Mouse (Mus musculus) forebrain, embryonic 13.5 days (tissue): Measurements from ENCODE around the gene Bloc1s6. TPM values are rescaled to one million over a fixed set of nuclear protein-coding genes. Genes with fewer than 3 reads are reported as not detected.

Source experiments
- ATAC-seq: fragments of 200-750 bp; cut with Nextera tagmentation; 2 replicates; pipeline ENCODE4 v1.8.0; 2017
- H3K27ac ChIP-seq: fragments of 300-500 bp; sonication (generic); 2 replicates; pipeline ENCODE4 v1.5.1; 2015; ENCODE audit warnings: inconsistent platforms, mild to moderate bottlenecking, moderate library complexity
- H3K27me3 ChIP-seq: fragments of 300-500 bp; sonication (generic); 2 replicates; pipeline ENCODE4 v1.6.1; 2015; ENCODE audit warnings: mild to moderate bottlenecking, inconsistent platforms
- H3K36me3 ChIP-seq: fragments of 300-500 bp; sonication (generic); 2 replicates; pipeline ENCODE4 v1.6.1; 2015; ENCODE audit warnings: mild to moderate bottlenecking, inconsistent platforms; ENCODE audit not compliant: poor library complexity, severe bottlenecking
- H3K4me1 ChIP-seq: fragments of 300-500 bp; sonication (generic); 2 replicates; pipeline ENCODE4 v1.6.1; 2015; ENCODE audit warnings: inconsistent platforms
- H3K4me2 ChIP-seq: fragments of 300-500 bp; sonication (generic); 2 replicates; pipeline ENCODE4 v1.6.1; 2015; ENCODE audit warnings: inconsistent platforms, mild to moderate bottlenecking, moderate library complexity
- H3K4me3 ChIP-seq: fragments of 300-500 bp; sonication (generic); 2 replicates; pipeline ENCODE4 v1.5.1; 2015; ENCODE audit warnings: mild to moderate bottlenecking, inconsistent platforms
- H3K9ac ChIP-seq: fragments of 300-500 bp; sonication (generic); 2 replicates; pipeline ENCODE4 v1.6.1; 2015; ENCODE audit warnings: mild to moderate bottlenecking, inconsistent platforms
- H3K9me3 ChIP-seq: fragments of 300-500 bp; sonication (generic); replicated peaks from 2 replicates; pipeline ENCODE4 v1.6.1; 2016; ENCODE audit warnings: inconsistent platforms
- WGBS: fragments of 180-500 bp; shearing (Covaris S2); methylation state at CpG from one replicate; pipeline ENCODE4 v1.1.7; 2015; 5-methylcytosine and 5-hydroxymethylcytosine counted together
- polyA plus RNA-seq: library from polyadenylated mRNA; unstranded; fragments of >200 nt; fragmentation: Nextera tagmentation; extraction: Ambion mirVana; gene quantifications from 2 replicates; pipeline ENCODE4 v1.2.1, GENCODE M21; 2015

Bloc1s6 gene
- polyA plus RNA-seq, 1 experiment from 2014 or later: 84.9 TPM

DNA sequence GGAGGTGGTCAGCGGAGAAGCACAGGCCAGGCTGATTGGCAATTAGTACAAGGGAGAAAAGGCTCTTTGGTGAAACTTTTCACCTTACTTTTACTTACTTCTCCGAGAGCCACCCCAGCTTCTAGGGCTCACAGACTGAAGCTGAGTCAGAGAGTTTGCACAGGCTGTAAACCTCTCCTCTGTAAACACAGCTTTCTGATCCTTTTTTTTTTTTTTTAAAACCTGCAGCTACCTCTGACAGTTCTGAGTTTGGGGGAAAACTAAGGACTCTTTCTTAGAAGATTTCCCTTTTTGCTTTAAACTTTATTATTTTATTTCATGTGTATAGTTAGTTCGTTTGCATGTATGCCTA lies 27.5 kb downstream of the Bloc1s6 start:
- Histone ChIP-seq H3K4me3 (peak overlapping the region; percentile 40; the same call in 1 of the 2 replicates), H3K9me3 (no peaks in the 10 kb centered on the region), H3K36me3 (no peaks in the 10 kb centered on the region), H3K27me3 (peaks cover 40% of the 10 kb centered on the region), H3K27ac (no peak overlapping the region), H3K4me2 (peak overlapping the region; percentile 80), H3K4me1 (peaks cover 8% of the 10 kb centered on the region; the same call in 1 of the 2 replicates), H3K9ac (no peak overlapping the region)
- 30% methylated on average over 3 of the region's 3 CpGs for WGBS
- ATAC-seq: no peak

DNA sequence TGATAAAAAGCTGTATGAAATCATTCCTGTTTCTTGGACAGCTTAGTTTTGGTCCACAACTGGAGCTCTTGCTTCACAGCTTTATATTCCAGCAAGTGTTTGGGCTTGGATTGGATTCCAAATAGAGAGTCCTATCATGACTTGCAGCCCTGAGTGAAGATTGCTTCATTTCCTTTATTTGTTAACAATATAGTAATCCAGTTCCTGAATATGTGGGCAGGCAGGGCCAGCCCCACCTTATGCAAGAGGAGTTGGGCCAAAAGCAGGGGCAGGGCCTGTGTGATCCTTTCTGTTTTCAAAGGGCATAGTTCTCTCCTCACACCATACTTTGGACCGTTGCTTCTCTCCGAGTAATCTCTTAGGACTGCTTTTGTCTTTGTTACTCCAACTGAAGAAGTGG lies 32.7 kb downstream of the Bloc1s6 start:
- Histone ChIP-seq H3K9ac (no peak overlapping the region), H3K9me3 (no peaks in the 10 kb centered on the region), H3K27ac (no peak overlapping the region), H3K27me3 (peaks cover 8% of the 10 kb centered on the region; the same call in 1 of the 2 replicates), H3K36me3 (no peaks in the 10 kb centered on the region), H3K4me2 (no peak overlapping the region), H3K4me3 (no peak overlapping the region), H3K4me1 (no peaks in the 10 kb centered on the region)
- 78% methylated on average over 2 of the region's 2 CpGs for WGBS
- ATAC-seq: no peak

DNA sequence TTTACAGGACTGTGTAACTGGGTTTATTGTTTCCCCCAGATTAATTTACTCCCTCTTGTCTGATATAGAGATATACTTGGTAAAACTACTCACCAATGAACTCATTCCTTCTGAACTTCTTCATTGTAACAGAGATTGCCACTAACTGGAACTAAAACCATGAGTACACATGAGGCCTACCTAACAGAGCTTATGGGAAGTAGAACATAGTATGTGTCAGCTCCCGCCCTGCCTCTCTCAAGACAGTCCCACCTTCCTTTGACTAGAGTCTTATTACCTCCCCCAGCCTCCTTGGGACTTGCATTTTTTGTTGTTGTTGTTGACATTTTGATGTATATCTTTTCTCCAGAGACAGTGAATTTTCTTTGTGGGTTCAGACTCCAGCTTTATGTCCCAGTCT lies 34.6 kb downstream of the Bloc1s6 start:
- 92% methylated on average over 1 of the region's 1 CpGs for WGBS

DNA sequence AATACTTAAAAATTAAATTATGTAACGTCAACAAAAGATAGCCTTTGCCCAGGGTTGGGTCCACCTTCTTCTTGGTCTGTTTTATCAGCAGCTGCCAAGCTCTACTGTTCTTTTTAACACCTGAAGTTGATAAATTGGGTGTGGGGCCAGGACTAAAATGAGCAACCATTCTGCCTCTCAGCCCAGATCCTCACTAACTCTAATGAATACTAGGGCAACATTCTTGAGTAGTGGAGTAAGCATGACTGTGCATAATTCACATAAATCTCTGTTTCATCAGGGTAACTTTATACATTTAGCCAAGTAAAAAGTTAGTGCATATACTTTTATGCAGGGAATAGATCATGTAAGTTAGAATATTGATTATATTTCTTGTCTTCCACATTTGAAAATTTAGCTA lies 37.2 kb downstream of the Bloc1s6 start:
- WGBS: 88% methylated on average over 1 of the region's 1 CpGs
- ATAC-seq: no peak

More for the DNA sequence above, 34.6 kb downstream of the Bloc1s6 start:
- Histone ChIP-seq H3K27ac (no peak overlapping the region), H3K9me3 (no peaks in the 10 kb centered on the region), H3K4me3 (no peak overlapping the region), H3K4me1 (no peaks in the 10 kb centered on the region), H3K4me2 (no peak overlapping the region), H3K9ac (no peak overlapping the region), H3K36me3 (no peaks in the 10 kb centered on the region), H3K27me3 (no peaks in the 10 kb centered on the region)
- ATAC-seq: no peak

DNA sequence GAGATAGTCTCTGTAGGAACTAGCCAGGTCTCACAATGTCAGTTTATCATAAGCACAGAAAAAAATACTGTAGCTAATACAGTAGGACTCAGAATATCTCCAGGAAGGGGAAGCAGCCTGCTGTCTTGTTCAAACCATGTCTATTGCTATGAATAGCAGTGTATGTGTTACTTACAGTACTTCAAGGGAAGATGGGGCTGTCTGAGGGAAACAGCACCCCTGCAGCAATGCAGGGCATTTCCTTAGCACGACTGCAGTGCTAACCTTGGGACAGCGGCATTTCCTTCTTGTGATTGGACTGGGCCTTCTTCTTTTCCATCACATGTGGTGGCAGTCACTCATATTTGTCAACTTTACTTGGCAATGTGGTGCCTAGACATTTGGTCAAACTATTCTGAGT lies 38.5 kb downstream of the Bloc1s6 start:
- Histone ChIP-seq H3K4me1 (no peaks in the 10 kb centered on the region), H3K4me2 (no peak overlapping the region), H3K36me3 (no peaks in the 10 kb centered on the region), H3K9ac (no peak overlapping the region), H3K9me3 (no peaks in the 10 kb centered on the region), H3K4me3 (no peak overlapping the region), H3K27me3 (no peaks in the 10 kb centered on the region), H3K27ac (no peak overlapping the region)
- no peak for ATAC-seq
- 90% methylated on average over 2 of the region's 2 CpGs for WGBS

More for the DNA sequence above, 37.2 kb downstream of the Bloc1s6 start:
- no peaks in the 10 kb centered on the region for H3K9me3 ChIP-seq
- H3K27ac ChIP-seq: no peak overlapping the region
- no peaks in the 10 kb centered on the region for H3K36me3 ChIP-seq
- H3K4me3 ChIP-seq: no peak overlapping the region
- H3K27me3 ChIP-seq: no peaks in the 10 kb centered on the region
- H3K4me1 ChIP-seq: no peaks in the 10 kb centered on the region
- H3K4me2 ChIP-seq: no peak overlapping the region
- H3K9ac ChIP-seq: no peak overlapping the region

DNA sequence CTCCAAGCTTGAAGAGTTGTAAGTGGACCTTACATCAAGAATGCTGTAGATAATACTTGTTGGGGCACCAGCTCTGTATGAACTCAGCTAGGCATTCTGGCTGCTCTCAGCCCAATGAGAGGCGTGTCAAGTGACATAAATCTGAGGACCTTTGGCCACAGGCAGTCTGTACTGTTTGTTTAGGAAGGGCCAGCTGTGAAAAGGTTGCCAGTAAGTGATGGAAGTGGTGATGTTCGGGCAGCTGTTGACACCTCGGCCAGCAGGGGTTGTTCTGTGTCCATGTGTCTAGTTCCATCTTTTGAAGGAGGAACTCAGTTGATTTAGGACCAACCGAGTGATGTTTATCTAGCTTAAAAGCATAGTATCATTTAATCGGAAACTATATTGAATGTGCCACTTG lies 41.7 kb downstream of the Bloc1s6 start:
- Histone ChIP-seq H3K9me3 (no peaks in the 10 kb centered on the region), H3K27me3 (no peaks in the 10 kb centered on the region), H3K4me3 (no peak overlapping the region), H3K36me3 (no peaks in the 10 kb centered on the region), H3K4me2 (no peak overlapping the region), H3K27ac (no peak overlapping the region), H3K9ac (no peak overlapping the region), H3K4me1 (no peaks in the 10 kb centered on the region)
- WGBS: 81% methylated on average over 5 of the region's 5 CpGs
- ATAC-seq: no peak

DNA sequence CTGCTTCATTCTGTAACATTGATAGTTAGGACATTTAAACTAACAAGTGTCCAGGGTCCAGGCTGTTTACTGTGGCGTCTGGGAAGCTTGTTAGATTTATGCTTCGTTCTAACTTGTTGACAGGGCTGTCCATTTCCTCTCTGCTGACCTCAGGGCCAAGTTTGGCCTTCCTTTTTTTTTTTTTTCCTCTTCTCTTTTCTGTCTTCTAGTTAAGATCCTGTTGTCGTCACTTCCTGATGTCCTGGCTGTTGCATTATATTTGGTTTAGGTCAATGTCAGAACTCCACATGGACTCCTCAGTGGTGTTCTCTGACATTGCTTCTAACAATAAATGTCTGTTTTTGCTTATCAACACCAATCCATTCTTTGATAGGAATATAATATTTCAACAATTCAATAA lies 42.1 kb downstream of the Bloc1s6 start:
- ATAC-seq: no peak
- H3K27ac ChIP-seq: no peak overlapping the region
- no peak overlapping the region for H3K9ac ChIP-seq
- H3K4me1 ChIP-seq: no peaks in the 10 kb centered on the region
- H3K9me3 ChIP-seq: no peaks in the 10 kb centered on the region
- H3K36me3 ChIP-seq: no peaks in the 10 kb centered on the region
- WGBS: 90% methylated on average over 3 of the region's 3 CpGs
- H3K27me3 ChIP-seq: no peaks in the 10 kb centered on the region
- no peak overlapping the region for H3K4me3 ChIP-seq
- no peak overlapping the region for H3K4me2 ChIP-seq

DNA sequence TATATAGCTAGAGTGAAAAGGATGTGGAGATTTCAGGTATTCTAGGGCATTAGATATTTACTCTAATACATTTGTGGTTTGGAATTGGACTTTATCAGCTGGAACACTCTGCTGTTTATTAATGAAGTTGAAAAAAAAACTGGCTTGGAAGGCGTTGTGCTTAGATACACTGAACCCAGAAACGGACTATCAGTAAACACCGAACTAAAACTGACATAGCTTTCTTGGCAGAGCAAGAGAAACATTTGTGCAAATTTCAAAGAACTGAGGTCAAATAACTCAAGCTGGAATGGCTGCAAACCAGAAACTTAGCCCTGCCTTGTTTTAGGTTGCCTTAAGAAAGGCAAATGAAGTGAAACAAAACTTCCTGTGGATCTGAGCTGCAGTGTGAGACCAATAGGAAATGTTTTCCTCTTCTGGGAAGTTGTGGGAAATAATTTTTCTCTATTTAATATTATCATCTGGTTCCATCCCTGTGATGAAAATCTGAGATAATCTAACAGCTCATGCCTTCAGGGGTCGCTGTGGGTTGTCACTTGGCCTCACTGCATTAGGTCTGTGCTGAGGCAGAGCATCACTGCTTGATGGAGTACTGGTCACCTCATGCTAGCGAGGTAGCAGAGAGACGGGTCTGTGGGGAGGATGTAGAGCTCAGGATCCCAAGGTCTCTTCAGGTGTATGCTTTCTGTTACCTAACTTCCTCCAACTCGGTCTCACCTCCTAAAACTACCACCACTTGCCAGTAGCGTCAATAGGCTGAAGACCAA lies 43.5 kb downstream of the Bloc1s6 start:
- WGBS: 83% methylated on average over 8 of the region's 8 CpGs

DNA sequence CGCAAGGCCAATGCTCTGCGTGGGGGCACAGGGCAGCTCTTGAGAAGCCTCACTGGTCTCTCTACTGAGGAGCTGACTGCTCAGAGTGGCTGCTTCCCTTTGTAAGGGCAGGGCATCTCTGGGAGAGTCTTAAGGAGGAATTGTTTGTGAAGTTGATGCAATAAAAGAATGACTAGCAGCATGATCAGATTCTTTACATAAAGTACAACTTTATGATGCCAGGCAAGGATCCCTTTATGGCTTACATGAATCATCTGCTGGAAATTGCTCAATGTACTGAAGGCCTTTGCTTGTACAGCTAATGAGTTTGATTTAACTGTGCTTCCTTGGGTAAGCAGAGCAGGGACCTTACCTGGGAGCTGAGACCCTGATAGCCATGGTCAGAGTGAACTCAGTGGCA lies 45.4 kb downstream of the Bloc1s6 start:
- WGBS: 89% methylated on average over 2 of the region's 2 CpGs
- H3K9ac ChIP-seq: no peak overlapping the region
- no peak overlapping the region for H3K4me3 ChIP-seq
- ATAC-seq: no peak
- H3K4me1 ChIP-seq: no peaks in the 10 kb centered on the region
- H3K36me3 ChIP-seq: no peaks in the 10 kb centered on the region
- no peaks in the 10 kb centered on the region for H3K9me3 ChIP-seq
- H3K4me2 ChIP-seq: no peak overlapping the region
- H3K27ac ChIP-seq: no peak overlapping the region
- no peaks in the 10 kb centered on the region for H3K27me3 ChIP-seq

More for the DNA sequence above, 43.5 kb downstream of the Bloc1s6 start:
- Histone ChIP-seq H3K4me2 (no peak overlapping the region), H3K4me3 (no peak overlapping the region), H3K9ac (no peak overlapping the region), H3K36me3 (no peaks in the 10 kb centered on the region), H3K9me3 (no peaks in the 10 kb centered on the region), H3K27me3 (no peaks in the 10 kb centered on the region), H3K27ac (no peak overlapping the region), H3K4me1 (no peaks in the 10 kb centered on the region)
- no peak for ATAC-seq

DNA sequence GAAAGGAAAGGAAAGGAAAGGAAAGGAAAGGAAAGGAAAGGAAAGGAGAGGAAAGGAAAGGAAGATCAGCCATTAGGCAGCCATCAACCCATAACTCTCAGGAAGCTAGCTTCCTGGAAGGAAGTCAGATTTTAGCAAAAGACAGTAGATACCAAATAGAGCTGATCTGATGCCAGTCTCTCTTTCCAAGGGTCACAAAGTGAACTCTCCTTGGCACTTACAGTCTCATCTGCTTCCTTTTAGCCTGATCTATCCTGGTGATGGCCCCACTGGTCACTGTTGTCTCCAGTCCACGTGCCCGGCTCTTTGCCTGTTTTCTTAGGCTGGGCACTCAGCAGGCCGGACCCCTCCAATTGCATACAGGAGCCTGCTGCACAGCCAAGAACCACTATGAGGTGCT lies 46.4 kb downstream of the Bloc1s6 start:
- no peak for ATAC-seq
- no peaks in the 10 kb centered on the region for H3K4me1 ChIP-seq
- H3K27me3 ChIP-seq: no peaks in the 10 kb centered on the region
- 89% methylated on average over 3 of the region's 3 CpGs for WGBS
- no peak overlapping the region for H3K9ac ChIP-seq
- no peak overlapping the region for H3K27ac ChIP-seq
- no peaks in the 10 kb centered on the region for H3K9me3 ChIP-seq
- no peaks in the 10 kb centered on the region for H3K36me3 ChIP-seq
- H3K4me2 ChIP-seq: no peak overlapping the region
- H3K4me3 ChIP-seq: no peak overlapping the region

DNA sequence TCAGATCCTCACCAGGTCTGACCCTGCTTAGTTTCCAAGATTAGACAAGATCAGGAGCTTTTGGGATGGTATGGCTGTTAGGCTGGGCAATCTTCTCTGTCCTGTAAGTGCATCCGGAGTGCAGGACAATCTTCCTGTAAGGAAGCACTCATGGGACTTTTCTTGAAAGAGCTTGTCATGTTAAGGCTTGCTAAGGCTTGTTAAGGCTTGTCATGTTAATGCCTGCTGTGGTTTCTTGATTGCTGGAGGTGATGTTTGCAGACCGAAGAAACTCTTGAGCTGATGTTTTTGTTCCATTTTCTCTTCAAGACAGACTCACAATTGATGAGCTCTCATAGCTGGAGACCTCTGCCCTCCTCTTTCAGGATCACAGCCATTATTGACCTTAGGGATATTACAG lies 47.9 kb downstream of the Bloc1s6 start:
- no peak overlapping the region for H3K4me3 ChIP-seq
- WGBS: 91% methylated on average over 2 of the region's 2 CpGs
- H3K9me3 ChIP-seq: no peaks in the 10 kb centered on the region
- H3K9ac ChIP-seq: no peak overlapping the region
- no peaks in the 10 kb centered on the region for H3K4me1 ChIP-seq
- no peaks in the 10 kb centered on the region for H3K27me3 ChIP-seq
- no peak overlapping the region for H3K27ac ChIP-seq
- H3K4me2 ChIP-seq: no peak overlapping the region
- no peak for ATAC-seq
- H3K36me3 ChIP-seq: no peaks in the 10 kb centered on the region

DNA sequence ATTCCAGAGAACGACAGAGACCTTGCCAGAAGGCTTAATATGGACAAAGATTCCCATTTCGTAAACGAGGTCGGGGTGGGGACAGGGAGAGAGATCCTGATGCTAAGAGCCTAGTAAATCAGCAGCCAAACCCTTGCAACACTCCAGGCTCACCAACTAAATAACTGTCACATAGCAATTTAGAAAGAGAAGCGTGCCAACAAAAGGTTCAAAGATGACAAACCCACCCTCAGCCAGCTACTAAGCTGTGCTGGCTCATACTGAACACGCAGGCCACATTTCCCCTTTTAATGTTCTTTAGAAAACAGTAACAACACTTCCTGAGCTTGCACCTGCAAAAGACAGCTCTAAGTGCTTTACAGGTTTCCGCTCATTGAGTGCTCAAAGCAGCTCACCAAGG lies 51.0 kb downstream of the Bloc1s6 start:
- Histone ChIP-seq H3K9me3 (no peaks in the 10 kb centered on the region), H3K4me2 (no peak overlapping the region)

DNA sequence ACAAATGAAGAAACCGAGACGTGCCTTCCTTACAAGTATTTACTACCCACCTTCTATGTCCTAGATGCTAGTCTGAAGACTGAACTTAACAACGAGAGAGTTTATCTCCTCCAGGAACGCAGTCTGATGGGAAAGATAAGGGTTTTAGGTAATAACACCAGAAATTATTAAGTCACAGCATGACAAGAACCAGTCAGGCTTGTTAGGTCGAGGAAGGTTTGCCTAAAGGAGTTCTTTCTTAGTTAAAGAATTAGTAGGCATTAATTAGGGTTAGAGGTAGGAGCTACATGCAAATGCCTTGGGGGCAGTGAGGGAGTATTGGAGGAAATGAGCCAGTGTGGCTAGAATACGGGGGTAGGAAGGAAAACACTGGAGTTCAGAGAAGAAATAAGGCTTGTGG lies 51.4 kb downstream of the Bloc1s6 start:
- ATAC-seq: no peak
- WGBS: 69% methylated on average over 6 of the region's 6 CpGs
- H3K4me2 ChIP-seq: no peak overlapping the region
- no peak overlapping the region for H3K9ac ChIP-seq
- H3K4me3 ChIP-seq: no peak overlapping the region
- H3K27me3 ChIP-seq: no peaks in the 10 kb centered on the region
- H3K27ac ChIP-seq: no peak overlapping the region
- H3K4me1 ChIP-seq: no peaks in the 10 kb centered on the region
- H3K36me3 ChIP-seq: no peaks in the 10 kb centered on the region
- no peaks in the 10 kb centered on the region for H3K9me3 ChIP-seq

More for the DNA sequence above, 51.0 kb downstream of the Bloc1s6 start:
- no peak for ATAC-seq
- Histone ChIP-seq H3K36me3 (no peaks in the 10 kb centered on the region), H3K4me1 (no peaks in the 10 kb centered on the region), H3K27ac (no peak overlapping the region), H3K4me3 (no peak overlapping the region), H3K9ac (no peak overlapping the region), H3K27me3 (no peaks in the 10 kb centered on the region)
- 81% methylated on average over 7 of the region's 7 CpGs for WGBS
